Mouse (Mus musculus) liver, embryonic 13.5 days (tissue): ENCODE results near the gene Hipk2. TPM values are rescaled to one million over a fixed set of nuclear protein-coding genes. Genes with fewer than 3 reads are reported as not detected.

Experiments used
- ATAC-seq: fragments of 200-750 bp; cut with Nextera tagmentation; 2 replicates; pipeline ENCODE4 v1.8.0; 2017; ENCODE audit warnings: low read depth, mild to moderate bottlenecking, moderate number of reproducible peaks, moderate library complexity
- DNase-seq: peaks from one replicate; pipeline ENCODE4 v3.0.0; 2022
- H3K27ac ChIP-seq: fragments of 300-500 bp; sonication (generic); 2 replicates; pipeline ENCODE4 v1.5.1; 2015; ENCODE audit warnings: moderate library complexity, mild to moderate bottlenecking, inconsistent platforms
- H3K27me3 ChIP-seq: fragments of 300-500 bp; sonication (generic); 2 replicates; pipeline ENCODE4 v1.6.1; 2015; ENCODE audit warnings: mild to moderate bottlenecking, inconsistent platforms
- H3K36me3 ChIP-seq: fragments of 300-500 bp; sonication (generic); 2 replicates; pipeline ENCODE4 v1.6.1; 2015; ENCODE audit warnings: mild to moderate bottlenecking, inconsistent platforms
- H3K4me1 ChIP-seq: fragments of 300-500 bp; sonication (generic); replicated peaks from 2 replicates; pipeline ENCODE4 v1.6.1; 2015; ENCODE audit warnings: inconsistent platforms
- H3K4me2 ChIP-seq: fragments of 300-500 bp; sonication (generic); 2 replicates; pipeline ENCODE4 v1.6.1; 2015; ENCODE audit warnings: inconsistent platforms, mild to moderate bottlenecking, moderate library complexity
- H3K4me3 ChIP-seq: fragments of 300-500 bp; sonication (generic); replicated peaks from 2 replicates; pipeline ENCODE4 v1.5.1; 2015; ENCODE audit warnings: mild to moderate bottlenecking, inconsistent platforms
- H3K9ac ChIP-seq: fragments of 300-500 bp; sonication (generic); 2 replicates; pipeline ENCODE4 v1.6.1; 2015; ENCODE audit warnings: mild to moderate bottlenecking, inconsistent platforms
- H3K9me3 ChIP-seq: fragments of 300-500 bp; sonication (generic); replicated peaks from 2 replicates; pipeline ENCODE4 v1.6.1; 2016; ENCODE audit warnings: inconsistent platforms
- WGBS: fragments of 180-500 bp; shearing (Covaris S2); methylation state at CpG from one replicate; pipeline ENCODE4 v1.1.7; 2015; ENCODE audit not compliant: insufficient replicate concordance; 5-methylcytosine and 5-hydroxymethylcytosine counted together
- polyA plus RNA-seq: library from polyadenylated mRNA; unstranded; fragments of >200 nt; fragmentation: Nextera tagmentation; extraction: Ambion mirVana; gene quantifications from 2 replicates; pipeline ENCODE4 v1.2.1, GENCODE M21; 2015

The Hipk2 gene
- polyA plus RNA-seq, 1 experiment from 2014 or later, result 20.1 TPM

GRCm38 (mm10) chr6:38917415-38917814 is 41.5 kb upstream of the Hipk2 start:
- Histone ChIP-seq H3K27ac (peak overlapping the region; percentile 100), H3K9ac (peak overlapping the region; percentile 78)
- WGBS, result 38% methylated on average over 3 of the region's 3 CpGs

GRCm38 (mm10) chr6:38916571-38916970 is 40.6 kb upstream of the Hipk2 start:
- H3K9me3 ChIP-seq, result no peaks in the 10 kb centered on the region
- peak; percentile 61 for DNase-seq
- 23% methylated on average over 4 of the region's 4 CpGs for WGBS
- H3K4me2 ChIP-seq, result peak overlapping the region; percentile 63
- ATAC-seq, result peak; percentile 33
- H3K4me1 ChIP-seq, result peaks cover 100% of the 10 kb centered on the region
- no peaks in the 10 kb centered on the region for H3K36me3 ChIP-seq
- H3K4me3 ChIP-seq, result peak overlapping the region; percentile 21; the same call in 1 of the 2 replicates
- no peaks in the 10 kb centered on the region for H3K27me3 ChIP-seq
- peak overlapping the region; percentile 78 for H3K9ac ChIP-seq
- H3K27ac ChIP-seq, result peak overlapping the region; percentile 100

More at GRCm38 (mm10) chr6:38917415-38917814, 41.5 kb upstream of the Hipk2 start:
- peak overlapping the region; percentile 63 for H3K4me2 ChIP-seq
- DNase-seq (no peak), ATAC-seq (no peak)
- H3K9me3 ChIP-seq, result no peaks in the 10 kb centered on the region
- peaks cover 100% of the 10 kb centered on the region for H3K4me1 ChIP-seq
- peak overlapping the region; percentile 11; the same call in 1 of the 2 replicates for H3K4me3 ChIP-seq
- no peaks in the 10 kb centered on the region for H3K27me3 ChIP-seq
- H3K36me3 ChIP-seq, result no peaks in the 10 kb centered on the region

- no peak for ATAC-seq
- no peak for DNase-seq
- Histone ChIP-seq H3K4me1 (peaks cover 100% of the 10 kb centered on the region), H3K4me3 (no peak overlapping the region), H3K27me3 (no peaks in the 10 kb centered on the region), H3K36me3 (no peaks in the 10 kb centered on the region), H3K9me3 (no peaks in the 10 kb centered on the region), H3K9ac (peak overlapping the region; percentile 66), H3K27ac (peak overlapping the region; percentile 100), H3K4me2 (peak overlapping the region; percentile 63)
- 70% methylated on average over 5 of the region's 5 CpGs for WGBS
These were observed 39.8 kb upstream of the Hipk2 start for GRCm38 (mm10) chr6:38915776-38916175.

DNA sequence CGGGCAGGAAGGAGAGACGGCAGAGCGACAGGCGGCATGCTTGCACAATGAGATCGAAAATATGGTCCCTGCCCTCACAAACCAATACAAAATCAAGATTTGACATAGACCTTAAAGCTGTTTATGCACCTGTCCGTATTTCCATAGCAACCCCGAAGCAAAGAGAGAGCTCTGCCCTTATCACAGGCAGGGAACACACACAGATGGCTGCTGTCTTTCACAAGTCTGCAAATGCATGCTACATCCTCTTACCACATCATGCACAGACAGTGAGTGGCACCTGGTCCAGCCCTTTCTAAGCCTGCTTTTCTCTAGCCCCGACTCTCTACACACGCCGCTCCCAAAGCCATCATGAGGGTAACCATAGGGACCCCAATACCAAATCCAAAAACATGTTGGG is 38.2 kb upstream of the Hipk2 start:
- Histone ChIP-seq H3K4me2 (no peak overlapping the region), H3K27ac (peak overlapping the region; percentile 100), H3K9me3 (no peaks in the 10 kb centered on the region), H3K4me1 (peaks cover 100% of the 10 kb centered on the region), H3K27me3 (no peaks in the 10 kb centered on the region), H3K4me3 (no peak overlapping the region), H3K36me3 (no peaks in the 10 kb centered on the region), H3K9ac (peak overlapping the region; percentile 77)
- DNase-seq, result no peak
- 78% methylated on average over 10 of the region's 10 CpGs for WGBS
- ATAC-seq, result no peak

- H3K4me1 ChIP-seq, result peaks cover 99% of the 10 kb centered on the region
- no peaks in the 10 kb centered on the region for H3K36me3 ChIP-seq
- peak overlapping the region; percentile 77 for H3K9ac ChIP-seq
- no peak overlapping the region for H3K4me2 ChIP-seq
- no peaks in the 10 kb centered on the region for H3K27me3 ChIP-seq
- H3K9me3 ChIP-seq, result no peaks in the 10 kb centered on the region
- WGBS, result 73% methylated on average over 13 of the region's 13 CpGs
- peak overlapping the region; percentile 100 for H3K27ac ChIP-seq
- DNase-seq (no peak), ATAC-seq (no peak)
- no peak overlapping the region for H3K4me3 ChIP-seq
These were observed 37.5 kb upstream of the Hipk2 start for GRCm38 (mm10) chr6:38913386-38914042.

GRCm38 (mm10) chr6:38912845-38913244 is 36.9 kb upstream of the Hipk2 start:
- peak overlapping the region; percentile 100 for H3K27ac ChIP-seq
- peaks cover 99% of the 10 kb centered on the region for H3K4me1 ChIP-seq
- no peaks in the 10 kb centered on the region for H3K27me3 ChIP-seq
- H3K9ac ChIP-seq, result peak overlapping the region; percentile 77
- WGBS, result 72% methylated on average over 9 of the region's 9 CpGs
- H3K9me3 ChIP-seq, result no peaks in the 10 kb centered on the region
- DNase-seq (no peak), ATAC-seq (no peak)
- peak overlapping the region; percentile 45 for H3K4me2 ChIP-seq
- no peak overlapping the region for H3K4me3 ChIP-seq
- no peaks in the 10 kb centered on the region for H3K36me3 ChIP-seq

DNA sequence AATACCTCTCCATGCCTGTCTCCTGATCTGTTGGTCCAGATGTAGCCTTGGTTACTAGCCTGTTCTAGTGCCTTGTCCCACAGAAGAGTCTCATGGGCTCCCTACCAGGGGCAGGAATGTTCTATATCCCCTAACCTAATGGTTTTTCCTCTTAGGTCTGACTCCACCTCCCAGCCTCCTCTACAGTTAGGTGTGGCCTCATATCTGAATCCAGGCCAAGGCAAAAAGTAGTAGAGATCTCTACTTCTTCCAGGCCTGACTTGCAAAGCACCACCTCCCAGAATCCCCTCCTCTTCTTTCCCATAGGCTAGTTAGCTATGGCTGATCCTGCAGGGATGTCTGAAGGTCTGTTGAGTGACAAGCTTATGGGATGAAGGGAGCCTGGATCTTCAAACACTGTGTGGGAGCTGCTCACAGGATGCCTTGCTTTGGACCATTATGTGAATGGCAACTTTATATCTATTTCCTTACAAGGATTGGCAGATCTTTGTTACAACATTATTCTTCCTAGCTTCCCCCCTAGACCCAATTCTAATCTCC is 36.2 kb upstream of the Hipk2 start:
- Histone ChIP-seq H3K9ac (peak overlapping the region; percentile 77), H3K9me3 (no peaks in the 10 kb centered on the region), H3K36me3 (no peaks in the 10 kb centered on the region), H3K4me2 (peak overlapping the region; percentile 45), H3K4me3 (no peak overlapping the region), H3K4me1 (peaks cover 99% of the 10 kb centered on the region), H3K27ac (peak overlapping the region; percentile 100), H3K27me3 (no peaks in the 10 kb centered on the region)
- ATAC-seq (peak; percentile 46), DNase-seq (peak; percentile 50)

- WGBS, result 9% methylated on average over 3 of the region's 3 CpGs
These were observed 35.0 kb upstream of the Hipk2 start for GRCm38 (mm10) chr6:38910828-38911559.

GRCm38 (mm10) chr6:38908401-38908800 is 32.4 kb upstream of the Hipk2 start:
- H3K4me2 ChIP-seq, result no peak overlapping the region
- H3K4me3 ChIP-seq, result no peak overlapping the region
- H3K9me3 ChIP-seq, result no peaks in the 10 kb centered on the region
- ATAC-seq (no peak), DNase-seq (no peak)
- H3K4me1 ChIP-seq, result peaks cover 83% of the 10 kb centered on the region
- peak overlapping the region; percentile 18; the same call in 1 of the 2 replicates for H3K9ac ChIP-seq
- WGBS, result 85% methylated on average over 6 of the region's 6 CpGs
- no peaks in the 10 kb centered on the region for H3K27me3 ChIP-seq
- H3K36me3 ChIP-seq, result no peaks in the 10 kb centered on the region
- H3K27ac ChIP-seq, result peak overlapping the region; percentile 100

More at GRCm38 (mm10) chr6:38910828-38911559, 35.0 kb upstream of the Hipk2 start:
- ATAC-seq (peak; percentile 93), DNase-seq (peak; percentile 91)
- peak overlapping the region; percentile 77 for H3K9ac ChIP-seq
- H3K4me3 ChIP-seq, result 0 out of 2 replicates have a peak overlapping the region, but pooled peaks have one; percentile 5
- peaks cover 93% of the 10 kb centered on the region for H3K4me1 ChIP-seq
- H3K27me3 ChIP-seq, result no peaks in the 10 kb centered on the region
- peak overlapping the region; percentile 100 for H3K27ac ChIP-seq
- no peaks in the 10 kb centered on the region for H3K36me3 ChIP-seq
- H3K9me3 ChIP-seq, result no peaks in the 10 kb centered on the region
- peak overlapping the region; percentile 45 for H3K4me2 ChIP-seq

- peak overlapping the region; percentile 58 for H3K27ac ChIP-seq
- H3K4me1 ChIP-seq, result peaks cover 83% of the 10 kb centered on the region
- H3K27me3 ChIP-seq, result no peaks in the 10 kb centered on the region
- H3K36me3 ChIP-seq, result no peaks in the 10 kb centered on the region
- ATAC-seq (no peak), DNase-seq (no peak)
- no peaks in the 10 kb centered on the region for H3K9me3 ChIP-seq
- no peak overlapping the region for H3K9ac ChIP-seq
- no peak overlapping the region for H3K4me3 ChIP-seq
- 83% methylated on average over 6 of the region's 6 CpGs for WGBS
- no peak overlapping the region for H3K4me2 ChIP-seq
These were observed 30.0 kb upstream of the Hipk2 start for GRCm38 (mm10) chr6:38906005-38906404.

- Histone ChIP-seq H3K4me3 (no peak overlapping the region), H3K36me3 (no peaks in the 10 kb centered on the region), H3K27me3 (no peaks in the 10 kb centered on the region), H3K4me1 (peaks cover 81% of the 10 kb centered on the region), H3K9ac (peak overlapping the region; percentile 46; the same call in 1 of the 2 replicates), H3K27ac (peak overlapping the region; percentile 75), H3K4me2 (0 out of 2 replicates have a peak overlapping the region, but pooled peaks have one; percentile 15), H3K9me3 (no peaks in the 10 kb centered on the region)
- peak; percentile 47 for DNase-seq
- WGBS, result 71% methylated on average over 10 of the region's 10 CpGs
- no peak for ATAC-seq
These were observed 27.0 kb upstream of the Hipk2 start for GRCm38 (mm10) chr6:38902820-38903439.
